Mouse (Mus musculus): ENCODE results near the gene Map2k6. TPM values are rescaled to one million over a fixed set of nuclear protein-coding genes. Genes with fewer than 3 reads are reported as not detected.

Map2k6 gene
- polyA plus RNA-seq, 1 experiment: 11.1 TPM

- H3K27ac ChIP-seq (replicated peaks; ENCODE audit: low read depth, low read length): no peak overlapping the region
- no peaks in the 10 kb centered on the region for H3K4me1 ChIP-seq (ENCODE audit: control insufficient read depth, insufficient read depth, insufficient read length, low read length)
- no peak overlapping the region for H3K4me3 ChIP-seq (ENCODE audit: insufficient read depth, low read depth, low read length)
These were observed 6.2 kb upstream of the Map2k6 start for GRCm38 (mm10) chr11:110392763-110393162.

GRCm38 (mm10) chr11:110394788-110395452 is 4.0 kb upstream of the Map2k6 start:
- Histone ChIP-seq H3K27ac (replicated peaks; ENCODE audit: low read depth, low read length) (no peak overlapping the region), H3K4me3 (ENCODE audit: insufficient read depth, low read depth, low read length) (no peak overlapping the region), H3K4me1 (ENCODE audit: control insufficient read depth, insufficient read depth, insufficient read length, low read length) (no peaks in the 10 kb centered on the region)

GRCm38 (mm10) chr11:110396085-110396484 is 2.8 kb upstream of the Map2k6 start:
- H3K27ac ChIP-seq (replicated peaks; ENCODE audit: low read depth, low read length): no peak overlapping the region
- H3K4me1 ChIP-seq (ENCODE audit: control insufficient read depth, insufficient read depth, insufficient read length, low read length): 0 out of 2 replicates have a peak, but pooled peaks cover 4% of the 10 kb centered on the region
- H3K4me3 ChIP-seq (ENCODE audit: insufficient read depth, low read depth, low read length): no peak overlapping the region

- H3K4me1 ChIP-seq (ENCODE audit: control insufficient read depth, insufficient read depth, insufficient read length, low read length): peaks cover 11% of the 10 kb centered on the region
- H3K27ac ChIP-seq (replicated peaks; ENCODE audit: low read depth, low read length): no peak overlapping the region
- H3K4me3 ChIP-seq (ENCODE audit: insufficient read depth, low read depth, low read length): peak overlapping the region; percentile 83
These were observed 573 bp downstream of the Map2k6 start for GRCm38 (mm10) chr11:110399240-110400150.

- no peak overlapping the region for H3K27ac ChIP-seq (replicated peaks; ENCODE audit: low read depth, low read length)
- peaks cover 11% of the 10 kb centered on the region for H3K4me1 ChIP-seq (ENCODE audit: control insufficient read depth, insufficient read depth, insufficient read length, low read length)
- 0 out of 2 replicates have a peak overlapping the region, but pooled peaks have one; percentile 22 for H3K4me3 ChIP-seq (ENCODE audit: insufficient read depth, low read depth, low read length)
These were observed 1.4 kb downstream of the Map2k6 start for GRCm38 (mm10) chr11:110400283-110400682.

GRCm38 (mm10) chr11:110402671-110403070 is 3.7 kb downstream of the Map2k6 start:
- Histone ChIP-seq H3K4me3 (ENCODE audit: insufficient read depth, low read depth, low read length) (no peak overlapping the region), H3K27ac (replicated peaks; ENCODE audit: low read depth, low read length) (peak overlapping the region; percentile 14; the same call in 1 of the 2 replicates), H3K4me1 (ENCODE audit: control insufficient read depth, insufficient read depth, insufficient read length, low read length) (peaks cover 11% of the 10 kb centered on the region)

GRCm38 (mm10) chr11:110403602-110404001 is 4.7 kb downstream of the Map2k6 start:
- Histone ChIP-seq H3K4me3 (ENCODE audit: insufficient read depth, low read depth, low read length) (no peak overlapping the region), H3K27ac (replicated peaks; ENCODE audit: low read depth, low read length) (no peak overlapping the region), H3K4me1 (ENCODE audit: control insufficient read depth, insufficient read depth, insufficient read length, low read length) (peaks cover 14% of the 10 kb centered on the region)

GRCm38 (mm10) chr11:110405607-110406006 is 6.7 kb downstream of the Map2k6 start:
- H3K27ac ChIP-seq (replicated peaks; ENCODE audit: low read depth, low read length): no peak overlapping the region
- H3K4me3 ChIP-seq (ENCODE audit: insufficient read depth, low read depth, low read length): no peak overlapping the region
- peaks cover 12% of the 10 kb centered on the region for H3K4me1 ChIP-seq (ENCODE audit: control insufficient read depth, insufficient read depth, insufficient read length, low read length)

GRCm38 (mm10) chr11:110409131-110409530 is 10.2 kb downstream of the Map2k6 start:
- H3K27ac ChIP-seq (replicated peaks; ENCODE audit: low read depth, low read length): no peak overlapping the region
- H3K4me1 ChIP-seq (ENCODE audit: control insufficient read depth, insufficient read depth, insufficient read length, low read length): peaks cover 3% of the 10 kb centered on the region
- no peak overlapping the region for H3K4me3 ChIP-seq (ENCODE audit: insufficient read depth, low read depth, low read length)

GRCm38 (mm10) chr11:110409776-110410175 is 10.9 kb downstream of the Map2k6 start:
- Histone ChIP-seq H3K4me1 (ENCODE audit: control insufficient read depth, insufficient read depth, insufficient read length, low read length) (peaks cover 6% of the 10 kb centered on the region), H3K27ac (replicated peaks; ENCODE audit: low read depth, low read length) (no peak overlapping the region), H3K4me3 (ENCODE audit: insufficient read depth, low read depth, low read length) (no peak overlapping the region)

GRCm38 (mm10) chr11:110411596-110411995 is 12.7 kb downstream of the Map2k6 start:
- Histone ChIP-seq H3K4me1 (ENCODE audit: control insufficient read depth, insufficient read depth, insufficient read length, low read length) (peaks cover 6% of the 10 kb centered on the region), H3K27ac (replicated peaks; ENCODE audit: low read depth, low read length) (no peak overlapping the region), H3K4me3 (ENCODE audit: insufficient read depth, low read depth, low read length) (no peak overlapping the region)

GRCm38 (mm10) chr11:110414263-110414662 is 15.3 kb downstream of the Map2k6 start:
- no peak overlapping the region for H3K27ac ChIP-seq (replicated peaks; ENCODE audit: low read depth, low read length)
- no peak overlapping the region for H3K4me3 ChIP-seq (ENCODE audit: insufficient read depth, low read depth, low read length)
- 0 out of 2 replicates have a peak, but pooled peaks cover 3% of the 10 kb centered on the region for H3K4me1 ChIP-seq (ENCODE audit: control insufficient read depth, insufficient read depth, insufficient read length, low read length)

- peaks cover 4% of the 10 kb centered on the region; the same call in 1 of the 2 replicates for H3K4me1 ChIP-seq (ENCODE audit: control insufficient read depth, insufficient read depth, insufficient read length, low read length)
- no peak overlapping the region for H3K4me3 ChIP-seq (ENCODE audit: insufficient read depth, low read depth, low read length)
- H3K27ac ChIP-seq (replicated peaks; ENCODE audit: low read depth, low read length): no peak overlapping the region
These were observed 17.8 kb downstream of the Map2k6 start for GRCm38 (mm10) chr11:110416691-110417090.

- Histone ChIP-seq H3K4me3 (ENCODE audit: insufficient read depth, low read depth, low read length) (no peak overlapping the region), H3K4me1 (ENCODE audit: control insufficient read depth, insufficient read depth, insufficient read length, low read length) (peaks cover 2% of the 10 kb centered on the region; the same call in 1 of the 2 replicates), H3K27ac (replicated peaks; ENCODE audit: low read depth, low read length) (peak overlapping the region; percentile 83)
These were observed 21.5 kb downstream of the Map2k6 start for GRCm38 (mm10) chr11:110420463-110420862.

GRCm38 (mm10) chr11:110426572-110427145 is 27.7 kb downstream of the Map2k6 start:
- peak overlapping the region; percentile 12; the same call in 1 of the 2 replicates for H3K27ac ChIP-seq (replicated peaks; ENCODE audit: low read depth, low read length)
- no peak overlapping the region for H3K4me3 ChIP-seq (ENCODE audit: insufficient read depth, low read depth, low read length)
- H3K4me1 ChIP-seq (ENCODE audit: control insufficient read depth, insufficient read depth, insufficient read length, low read length): 0 out of 2 replicates have a peak, but pooled peaks cover 4% of the 10 kb centered on the region
